Mouse (Mus musculus): Measurements from ENCODE around the gene Rcc1. TPM values are rescaled to one million over a fixed set of nuclear protein-coding genes. Genes with fewer than 3 reads are reported as not detected.

Gene Rcc1
- total and polyA plus RNA-seq, 3 experiments = 93.6 to 149 (median 148) TPM

DNA sequence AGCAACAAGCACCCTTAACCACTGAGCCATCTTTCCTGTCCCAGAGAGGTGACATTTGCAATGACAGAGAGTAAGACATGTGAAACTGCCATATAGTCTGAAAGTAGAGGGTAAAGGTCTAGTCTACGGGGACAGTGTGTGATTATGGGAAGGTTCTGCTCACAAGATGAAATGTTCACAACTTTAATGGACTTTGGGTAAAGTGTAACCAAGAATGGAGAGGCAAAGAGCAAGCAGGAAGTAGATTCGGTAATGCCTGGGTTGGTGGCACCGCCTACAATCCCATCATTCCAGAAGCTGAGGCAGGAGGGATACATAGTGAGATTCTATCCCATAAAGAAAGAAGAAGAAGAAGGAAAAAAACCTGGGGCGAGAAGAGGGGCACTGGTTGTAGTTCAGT lies 7.1 kb downstream of the Rcc1 start:
- Histone ChIP-seq H3K27me3 (replicated peaks) (no peaks in the 10 kb centered on the region), H3K4me1 (ENCODE audit: control insufficient read depth in 1 of 2, insufficient read depth in 2 of 2) (peaks cover 16 to 62% of the 10 kb centered on the region in 2 experiments), H3K27ac (ENCODE audit: insufficient read depth, low read depth) (no peak overlapping the region), H3K36me3 (replicated peaks in 1 of 2; ENCODE audit: control insufficient read depth in 1 of 2, insufficient read depth in 1 of 2, low read length in 1 of 2) (peaks cover 9 to 34% of the 10 kb centered on the region in 2 experiments), H3K4me2 (ENCODE audit: insufficient read depth, low read depth, poor library complexity, severe bottlenecking) (no peak overlapping the region), H3K4me3 (replicated peaks in 1 of 3; ENCODE audit: low read depth in 2 of 3, low read length in 2 of 3, poor library complexity in 1 of 3) (no peak overlapping the region), H3K9ac (ENCODE audit: insufficient read depth, low read depth) (no peak overlapping the region), H3K9me3 (replicated peaks; ENCODE audit: low read length) (no peaks in the 10 kb centered on the region), H3K79me2 (replicated peaks; ENCODE audit: control insufficient read depth, extremely low read depth, insufficient read depth, poor library complexity, severe bottlenecking) (peaks cover 43% of the 10 kb centered on the region)
- dilution Hi-C loops (cut with MboI; ENCODE audit: extremely low pct_ligation_motif_present, extremely low pct_unique_long_range_greater_than_20kb, low sequenced_read_pairs) (no loop called here), in situ Hi-C loops (cut with MboI; ENCODE audit: low pct_ligation_motif_present, low pct_unique_long_range_greater_than_20kb, low sequenced_read_pairs) (no loop called here)
- no peak for DNase-seq (ENCODE audit: extremely low read depth)
- TF ChIP-seq HCFC1 (IDR thresholded peaks at IDR 0.05; ENCODE audit: low read depth, low read length) = no peak
- no peak for TF ChIP-seq MAZ (IDR thresholded peaks at IDR 0.05; ENCODE audit: low read depth, low read length)
- TF ChIP-seq ZNF384 (IDR thresholded peaks at IDR 0.05; ENCODE audit: low read depth, low read length) = no peak
- no peak for TF ChIP-seq MEF2A (IDR thresholded peaks at IDR 0.05; ENCODE audit: borderline replicate concordance, low read depth, low read length)
- TF ChIP-seq RAD21 (IDR thresholded peaks at IDR 0.05; ENCODE audit: low read depth, low read length) = no peak
- TF ChIP-seq PAX5 (IDR thresholded peaks at IDR 0.05; ENCODE audit: low read length) = no peak

DNA sequence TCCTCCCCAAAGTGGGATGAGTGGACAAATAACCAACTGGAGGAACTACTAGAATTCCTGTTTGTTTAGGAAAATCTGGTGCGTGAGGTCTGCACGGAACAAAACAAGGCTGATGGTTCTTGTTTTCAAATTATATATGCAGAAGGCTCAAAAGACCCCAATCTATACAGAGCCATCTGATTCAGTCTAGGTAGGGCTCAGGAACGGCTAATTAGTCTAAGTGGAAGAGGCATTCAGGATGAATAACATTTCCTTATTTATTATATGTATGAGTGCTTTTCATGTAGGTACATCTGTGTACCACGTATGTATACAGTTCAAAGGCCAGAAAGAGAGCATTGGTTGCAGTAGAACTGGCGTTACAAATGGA lies 7.6 kb downstream of the Rcc1 start:
- Histone ChIP-seq H3K9ac (ENCODE audit: insufficient read depth, low read depth) (no peak overlapping the region), H3K4me1 (ENCODE audit: control insufficient read depth in 1 of 2, insufficient read depth in 2 of 2) (peaks cover 13 to 58% of the 10 kb centered on the region in 2 experiments)

DNA sequence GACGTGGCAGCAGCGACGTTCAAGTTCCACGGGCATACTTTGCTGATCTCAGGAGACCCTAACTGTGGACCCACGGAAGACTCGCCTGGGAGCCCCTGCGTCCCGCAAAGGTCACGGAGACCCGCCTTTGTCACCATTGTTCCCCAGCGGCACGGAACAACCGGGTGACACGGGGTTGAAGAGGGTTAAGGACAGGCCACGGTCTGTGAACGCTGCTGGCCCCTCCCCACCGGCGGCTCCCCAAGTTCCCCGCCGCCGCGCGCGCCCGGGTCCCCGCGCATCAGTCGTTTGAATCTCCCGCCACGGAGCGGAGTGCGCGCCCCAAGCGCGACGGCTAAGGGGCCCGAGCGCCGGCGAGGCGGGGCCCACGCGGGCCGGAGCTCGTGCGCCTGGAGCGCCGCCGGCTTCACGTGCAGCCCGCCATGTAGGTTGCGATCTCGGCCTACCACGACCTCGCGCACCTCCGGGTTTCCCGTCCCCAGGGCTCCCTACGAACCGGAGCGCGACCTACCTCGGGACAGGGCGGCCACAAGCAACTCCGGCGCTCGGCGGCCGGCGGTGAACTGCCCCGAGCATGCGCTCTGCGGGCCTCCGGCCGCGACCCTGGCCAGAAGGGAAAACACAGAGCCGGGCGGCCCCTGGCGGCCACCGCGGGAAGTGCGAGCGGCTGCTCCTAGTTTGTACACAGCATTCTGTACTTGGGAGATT lies 8.1 kb downstream of the Rcc1 start:
- dilution Hi-C loops (cut with MboI; ENCODE audit: extremely low pct_ligation_motif_present, extremely low pct_unique_long_range_greater_than_20kb, low sequenced_read_pairs) (no loop called here), in situ Hi-C loops (cut with MboI; ENCODE audit: low pct_ligation_motif_present, low pct_unique_long_range_greater_than_20kb, low sequenced_read_pairs) (no loop called here)
- Histone ChIP-seq H3K9ac (ENCODE audit: insufficient read depth, low read depth) (peak overlapping the region; percentile 83), H3K36me3 (replicated peaks in 1 of 2; ENCODE audit: control insufficient read depth in 1 of 2, insufficient read depth in 1 of 2, low read length in 1 of 2) (peaks cover 2 to 32% of the 10 kb centered on the region in 2 experiments), H3K27ac (ENCODE audit: insufficient read depth, low read depth) (peak overlapping the region; percentile 54), H3K79me2 (replicated peaks; ENCODE audit: control insufficient read depth, extremely low read depth, insufficient read depth, poor library complexity, severe bottlenecking) (peaks cover 50% of the 10 kb centered on the region), H3K4me2 (ENCODE audit: insufficient read depth, low read depth, poor library complexity, severe bottlenecking) (peak overlapping the region; percentile 95), H3K9me3 (replicated peaks; ENCODE audit: low read length) (no peaks in the 10 kb centered on the region), H3K27me3 (replicated peaks) (no peaks in the 10 kb centered on the region), H3K4me1 (ENCODE audit: control insufficient read depth in 1 of 2, insufficient read depth in 2 of 2) (peaks cover 16 to 58% of the 10 kb centered on the region in 2 experiments), H3K4me3 (replicated peaks in 1 of 3; ENCODE audit: low read depth in 2 of 3, low read length in 2 of 3, poor library complexity in 1 of 3) (peak overlapping the region; percentile 91 to 95 (median 93))
- DNase-seq (ENCODE audit: extremely low read depth) = peak; percentile 81
- no peak for TF ChIP-seq MAFK (IDR thresholded peaks at IDR 0.05; ENCODE audit: insufficient replicate concordance, low read length)
- TF ChIP-seq CTCF (conservative IDR thresholded peaks at IDR 0.05 in 1 of 2, IDR thresholded peaks at IDR 0.05 in 1 of 2; ENCODE audit: low read depth in 2 of 2, low read length in 2 of 2) = peak; percentile 76 to 97
- TF ChIP-seq PAX5 (IDR thresholded peaks at IDR 0.05; ENCODE audit: low read length) = no peak
- TF ChIP-seq MAZ (IDR thresholded peaks at IDR 0.05; ENCODE audit: low read depth, low read length) = no peak
- TF ChIP-seq ZMIZ1 (IDR thresholded peaks at IDR 0.05; ENCODE audit: low read depth, low read length) = peak; percentile 80
- peak; percentile 94 for TF ChIP-seq POLR2A (IDR thresholded peaks at IDR 0.05; ENCODE audit: low read depth, low read length)
- peak; percentile 69; the same call in 1 of the 2 replicates for TF ChIP-seq UBTF (IDR thresholded peaks at IDR 0.05; ENCODE audit: low read depth, low read length)
- 0 out of 2 replicates have a peak, but pooled peaks have one; percentile 40 for TF ChIP-seq E2F4 (IDR thresholded peaks at IDR 0.05; ENCODE audit: insufficient replicate concordance, low read depth, low read length)
- peak; percentile 98 for TF ChIP-seq NRF1 (IDR thresholded peaks at IDR 0.05; ENCODE audit: low read depth, low read length)
- peak; percentile 81 for TF ChIP-seq TCF12 (IDR thresholded peaks at IDR 0.05; ENCODE audit: low read depth, low read length)
- no peak for TF ChIP-seq JUN (IDR thresholded peaks at IDR 0.05; ENCODE audit: insufficient read depth, low read depth, low read length)
- no peak for TF ChIP-seq CHD1 (IDR thresholded peaks at IDR 0.05; ENCODE audit: low read depth, low read length)
- 0 out of 2 replicates have a peak, but pooled peaks have one; percentile 11 for TF ChIP-seq EP300 (IDR thresholded peaks at IDR 0.05; ENCODE audit: low read length)
- TF ChIP-seq USF2 (conservative IDR thresholded peaks at IDR 0.05; ENCODE audit: low read depth, low read length) = no peak
- peak; percentile 60; the same call in 1 of the 2 replicates for TF ChIP-seq MYC (IDR thresholded peaks at IDR 0.05; ENCODE audit: low read depth, low read length)
- TF ChIP-seq RCOR1 (conservative IDR thresholded peaks at IDR 0.05; ENCODE audit: low read depth, low read length) = no peak
- TF ChIP-seq ZC3H11A (IDR thresholded peaks at IDR 0.05; ENCODE audit: low read depth, low read length) = peak; percentile 45; the same call in 1 of the 2 replicates
- peak; percentile 96 for TF ChIP-seq NELFE (IDR thresholded peaks at IDR 0.05; ENCODE audit: low read depth, low read length)
- peak; percentile 12; the same call in 1 of the 2 replicates for TF ChIP-seq CHD2 (IDR thresholded peaks at IDR 0.05; ENCODE audit: low read length)
- no peak for TF ChIP-seq TBP (conservative IDR thresholded peaks at IDR 0.05; ENCODE audit: low read depth, low read length)

More for the DNA sequence above, 7.6 kb downstream of the Rcc1 start:
- in situ Hi-C loops (cut with MboI; ENCODE audit: low pct_ligation_motif_present, low pct_unique_long_range_greater_than_20kb, low sequenced_read_pairs) (no loop called here), dilution Hi-C loops (cut with MboI; ENCODE audit: extremely low pct_ligation_motif_present, extremely low pct_unique_long_range_greater_than_20kb, low sequenced_read_pairs) (no loop called here)
- Histone ChIP-seq H3K4me2 (ENCODE audit: insufficient read depth, low read depth, poor library complexity, severe bottlenecking) (no peak overlapping the region), H3K27me3 (replicated peaks) (no peaks in the 10 kb centered on the region), H3K4me3 (replicated peaks in 1 of 3; ENCODE audit: low read depth in 2 of 3, low read length in 2 of 3, poor library complexity in 1 of 3) (peak overlapping the region in 1 of 3 experiments; percentile 95), H3K9me3 (replicated peaks; ENCODE audit: low read length) (no peaks in the 10 kb centered on the region), H3K79me2 (replicated peaks; ENCODE audit: control insufficient read depth, extremely low read depth, insufficient read depth, poor library complexity, severe bottlenecking) (peaks cover 44% of the 10 kb centered on the region), H3K27ac (ENCODE audit: insufficient read depth, low read depth) (no peak overlapping the region), H3K36me3 (replicated peaks in 1 of 2; ENCODE audit: control insufficient read depth in 1 of 2, insufficient read depth in 1 of 2, low read length in 1 of 2) (peaks cover 6 to 32% of the 10 kb centered on the region in 2 experiments)
- DNase-seq (ENCODE audit: extremely low read depth) = no peak
- no peak for TF ChIP-seq KAT2A (IDR thresholded peaks at IDR 0.05; ENCODE audit: insufficient replicate concordance, low read length)
- no peak for TF ChIP-seq ZKSCAN1 (IDR thresholded peaks at IDR 0.05; ENCODE audit: borderline replicate concordance, low read depth, low read length)

All from CH12.LX (cell line).